Comparison of ENCODE assay signal across 12 mouse cellular contexts in the genomic region with DNA sequence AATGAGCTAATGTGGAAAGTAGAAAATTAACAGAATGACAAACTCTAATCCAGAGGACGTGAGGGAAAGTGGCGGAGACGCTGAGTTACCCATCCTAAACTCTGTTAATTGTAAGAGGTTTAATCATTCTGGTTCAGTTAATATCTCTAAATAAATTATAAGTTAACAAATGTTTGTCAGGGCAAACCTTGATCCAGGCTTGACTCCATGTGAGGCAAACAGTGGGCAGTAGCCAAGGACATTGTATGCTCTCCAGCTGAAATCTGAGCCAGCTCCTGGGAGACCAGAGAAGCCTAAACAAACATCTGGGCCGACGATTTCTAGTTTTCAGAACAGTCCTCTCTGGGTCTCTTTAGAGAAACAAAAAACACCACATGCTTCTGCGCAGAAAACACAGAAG. TPM values are rescaled to one million over a fixed set of nuclear protein-coding genes. Genes with fewer than 3 reads are reported as not detected.
DNase-seq lines count a peak whose midpoint lies in the region; ATAC-seq and TF ChIP-seq lines count a peak whose summit lies in the region.
"Had no signal": no experiment of that assay in that cellular context is flagged by ENCODE, and none has a peak within 500 bp of the region (broad histone marks: within the 10 kb centered on the region; RNA-seq: fewer than 3 reads in every experiment).

No protein-coding gene starts in this region.

- 40% methylated on average over 6 of the region's 6 CpGs for WGBS in hindbrain, postnatal 0 days
- WGBS in hindbrain, embryonic 14.5 days, result 49% methylated on average over 6 of the region's 6 CpGs
- WGBS in embryonic facial prominence, embryonic 11.5 days, result 39% methylated on average over 6 of the region's 6 CpGs
- WGBS in forebrain, embryonic 11.5 days, result 55% methylated on average over 6 of the region's 6 CpGs
- WGBS in stomach, postnatal 0 days, result 30% methylated on average over 6 of the region's 6 CpGs

- TF ChIP-seq CTCF in hindbrain, postnatal 0 days (IDR thresholded peaks at IDR 0.05; ENCODE audit: low read depth), result no peak
- TF ChIP-seq CTCF in stomach, postnatal 0 days (IDR thresholded peaks at IDR 0.05; ENCODE audit: low read depth), result no peak

- no peaks in the 10 kb centered on the region for H3K36me3 ChIP-seq in hindbrain, postnatal 0 days (ENCODE audit: insufficient read depth, low read length)
- H3K36me3 ChIP-seq in hindbrain, embryonic 14.5 days (replicated peaks; ENCODE audit: control insufficient read depth, insufficient read depth), result no peaks in the 10 kb centered on the region
- no peaks in the 10 kb centered on the region for H3K36me3 ChIP-seq in embryonic facial prominence, embryonic 11.5 days (replicated peaks; ENCODE audit: control insufficient read depth, insufficient read depth, low read depth, low read length)
- no peaks in the 10 kb centered on the region for H3K36me3 ChIP-seq in forebrain, embryonic 11.5 days (ENCODE audit: control insufficient read depth, insufficient read depth, low read length)
- H3K36me3 ChIP-seq in stomach, postnatal 0 days (ENCODE audit: control insufficient read depth, insufficient read depth, low read length), result no peaks in the 10 kb centered on the region
- H3K36me3 ChIP-seq: heart, embryonic 15.5 days; midbrain, embryonic 15.5 days had no signal

- H3K4me3 ChIP-seq in hindbrain, postnatal 0 days (ENCODE audit: low read length), result no peak overlapping the region
- H3K4me3 ChIP-seq in hindbrain, embryonic 14.5 days (replicated peaks; ENCODE audit: low read length), result no peak overlapping the region
- H3K4me3 ChIP-seq in embryonic facial prominence, embryonic 11.5 days (ENCODE audit: low read depth, low read length), result no peak overlapping the region
- no peak overlapping the region for H3K4me3 ChIP-seq in forebrain, embryonic 11.5 days (ENCODE audit: low read depth, low read length)
- H3K4me3 ChIP-seq in stomach, postnatal 0 days (ENCODE audit: low read depth, low read length), result no peak overlapping the region
- H3K4me3 ChIP-seq: heart, embryonic 15.5 days; midbrain, embryonic 15.5 days had no signal

- no peaks in the 10 kb centered on the region for H3K27me3 ChIP-seq in hindbrain, postnatal 0 days (ENCODE audit: insufficient read depth, low read length)
- H3K27me3 ChIP-seq in hindbrain, embryonic 14.5 days (ENCODE audit: control insufficient read depth, insufficient read depth, low read length), result no peaks in the 10 kb centered on the region
- H3K27me3 ChIP-seq in embryonic facial prominence, embryonic 11.5 days (ENCODE audit: control insufficient read depth, insufficient read depth, low read length), result no peaks in the 10 kb centered on the region
- H3K27me3 ChIP-seq in forebrain, embryonic 11.5 days (ENCODE audit: control insufficient read depth, insufficient read depth, low read length), result no peaks in the 10 kb centered on the region
- H3K27me3 ChIP-seq in stomach, postnatal 0 days (ENCODE audit: control insufficient read depth, insufficient read depth, low read length), result no peaks in the 10 kb centered on the region
- H3K27me3 ChIP-seq: heart, embryonic 15.5 days; midbrain, embryonic 15.5 days had no signal

- no peak overlapping the region for H3K27ac ChIP-seq in hindbrain, postnatal 0 days
- H3K27ac ChIP-seq in hindbrain, embryonic 14.5 days, result no peak overlapping the region
- no peak overlapping the region for H3K27ac ChIP-seq in embryonic facial prominence, embryonic 11.5 days (replicated peaks; ENCODE audit: low read depth, low read length)
- no peak overlapping the region for H3K27ac ChIP-seq in forebrain, embryonic 11.5 days (ENCODE audit: low read depth, low read length)
- H3K27ac ChIP-seq in stomach, postnatal 0 days (replicated peaks), result no peak overlapping the region
- H3K27ac ChIP-seq: heart, embryonic 15.5 days; midbrain, embryonic 15.5 days had no signal

- no peak overlapping the region for H3K4me2 ChIP-seq in hindbrain, postnatal 0 days (ENCODE audit: low read depth, low read length)
- H3K4me2 ChIP-seq in hindbrain, embryonic 14.5 days (replicated peaks), result no peak overlapping the region
- H3K4me2 ChIP-seq in embryonic facial prominence, embryonic 11.5 days (ENCODE audit: low read depth, low read length), result no peak overlapping the region
- H3K4me2 ChIP-seq in forebrain, embryonic 11.5 days (ENCODE audit: low read depth, low read length, severe bottlenecking), result no peak overlapping the region
- H3K4me2 ChIP-seq in stomach, postnatal 0 days (replicated peaks; ENCODE audit: low read depth), result no peak overlapping the region
- H3K4me2 ChIP-seq: heart, embryonic 15.5 days; midbrain, embryonic 15.5 days had no signal

- TF ChIP-seq EP300 in stomach, postnatal 0 days (optimal IDR thresholded peaks at IDR 0.05), result no peak

- no peak for ATAC-seq in hindbrain, postnatal 0 days
- ATAC-seq in hindbrain, embryonic 14.5 days (ENCODE audit: low FRiP score), result no peak
- no peak for ATAC-seq in embryonic facial prominence, embryonic 11.5 days (replicated peaks; ENCODE audit: insufficient number of reproducible peaks, low FRiP score, low TSS enrichment, low read depth)
- ATAC-seq in forebrain, embryonic 11.5 days (replicated peaks; ENCODE audit: low FRiP score), result no peak
- no peak for ATAC-seq in stomach, postnatal 0 days (ENCODE audit: low FRiP score, low TSS enrichment)
- ATAC-seq: activated CD4-positive, CD25-positive, alpha-beta regulatory T cell, adult 4 months; midbrain, embryonic 15.5 days had no signal

- DNase-seq in hindbrain, postnatal 0 days (ENCODE audit: low spot score), result peak; percentile 28
- no peak for DNase-seq in hindbrain, embryonic 14.5 days (ENCODE audit: low spot score)
- DNase-seq in embryo, embryonic 10 days (ENCODE audit: low spot score), result peak; percentile 43
- DNase-seq in embryonic facial prominence, embryonic 11.5 days (ENCODE audit: low spot score), result peak; percentile 67
- DNase-seq in kidney, postnatal 14 days, result peak; percentile 11
- no peak for DNase-seq in forebrain, embryonic 11.5 days (ENCODE audit: low spot score)
- no peak for DNase-seq in stomach, postnatal 0 days (ENCODE audit: low spot score)
- DNase-seq in right cerebral cortex, postnatal 14 days, result no peak
- DNase-seq: cerebellum, adult 9-11 months had no signal

- no peaks in the 10 kb centered on the region for H3K4me1 ChIP-seq in hindbrain, postnatal 0 days (ENCODE audit: insufficient read depth, low read length)
- H3K4me1 ChIP-seq in hindbrain, embryonic 14.5 days (replicated peaks; ENCODE audit: control insufficient read depth, insufficient read depth, low read length), result no peaks in the 10 kb centered on the region
- H3K4me1 ChIP-seq in embryonic facial prominence, embryonic 11.5 days (ENCODE audit: control insufficient read depth, insufficient read depth, low read length), result peaks cover 3% of the 10 kb centered on the region; the same call in 1 of the 2 replicates
- no peaks in the 10 kb centered on the region for H3K4me1 ChIP-seq in forebrain, embryonic 11.5 days (replicated peaks; ENCODE audit: control insufficient read depth, insufficient read depth, low read length)
- no peaks in the 10 kb centered on the region for H3K4me1 ChIP-seq in stomach, postnatal 0 days (replicated peaks; ENCODE audit: control insufficient read depth, insufficient read depth)
- H3K4me1 ChIP-seq: heart, embryonic 15.5 days; midbrain, embryonic 15.5 days had no signal

- no peak overlapping the region for H3K9ac ChIP-seq in hindbrain, postnatal 0 days (replicated peaks; ENCODE audit: low read length)
- H3K9ac ChIP-seq in hindbrain, embryonic 14.5 days, result no peak overlapping the region
- no peak overlapping the region for H3K9ac ChIP-seq in embryonic facial prominence, embryonic 11.5 days (replicated peaks; ENCODE audit: low read length)
- H3K9ac ChIP-seq in forebrain, embryonic 11.5 days (ENCODE audit: low read length), result no peak overlapping the region
- H3K9ac ChIP-seq in stomach, postnatal 0 days (ENCODE audit: low read length), result no peak overlapping the region
- H3K9ac ChIP-seq: heart, embryonic 15.5 days; midbrain, embryonic 15.5 days had no signal

- no peaks in the 10 kb centered on the region for H3K9me3 ChIP-seq in hindbrain, postnatal 0 days (ENCODE audit: low read length)
- H3K9me3 ChIP-seq in hindbrain, embryonic 14.5 days (ENCODE audit: control insufficient read depth, low read length), result no peaks in the 10 kb centered on the region
- no peaks in the 10 kb centered on the region for H3K9me3 ChIP-seq in embryonic facial prominence, embryonic 11.5 days (replicated peaks; ENCODE audit: control insufficient read depth, low read length)
- no peaks in the 10 kb centered on the region for H3K9me3 ChIP-seq in forebrain, embryonic 11.5 days (ENCODE audit: control insufficient read depth, low read length)
- H3K9me3 ChIP-seq in stomach, postnatal 0 days (ENCODE audit: control insufficient read depth, low read length), result no peaks in the 10 kb centered on the region
- H3K9me3 ChIP-seq: heart, embryonic 15.5 days; midbrain, embryonic 15.5 days had no signal

RNA-seq across cellular contexts. Expression of gene Dnajc1, which starts 49.2 kb away (rescaled TPM):
- total RNA-seq in hindbrain, postnatal 0 days (2014; rRNA removed), result 8.7 and 13.0 TPM in 2 replicates
- polyA plus RNA-seq in hindbrain, postnatal 0 days (2015; fragmentation: Nextera tagmentation; extraction: Ambion mirVana), result 21.2 and 21.5 TPM in 2 replicates
- polyA plus RNA-seq in hindbrain, embryonic 14.5 days (2014; fragmentation: Nextera tagmentation; extraction: Ambion mirVana), result 16.8 and 20.9 TPM in 2 replicates
- polyA plus RNA-seq in embryonic facial prominence, embryonic 11.5 days (2014; fragmentation: Nextera tagmentation; extraction: Ambion mirVana), result 28.7 and 30.8 TPM in 2 replicates
- polyA plus RNA-seq in forebrain, embryonic 11.5 days (2014; fragmentation: Nextera tagmentation; extraction: Ambion mirVana), result 39.0 and 41.8 TPM in 2 replicates
- 34.4 and 34.5 TPM in 2 replicates for polyA plus RNA-seq in stomach, postnatal 0 days (2015; fragmentation: Nextera tagmentation; extraction: Ambion mirVana)

Comparison
In these comparisons a context has a peak if more than half of its experiments do, and no peak if none do; other contexts are left out.
1. DNase-seq: peak in hindbrain, postnatal 0 days (single experiment), embryo, embryonic 10 days (single experiment), embryonic facial prominence, embryonic 11.5 days (single experiment) and kidney, postnatal 14 days (single experiment); none in hindbrain, embryonic 14.5 days (single experiment), forebrain, embryonic 11.5 days (single experiment), stomach, postnatal 0 days (single experiment) and right cerebral cortex, postnatal 14 days (single experiment).